Mouse (Mus musculus) heart, embryonic 14.5 days (tissue): ENCODE results near the gene Limd1. TPM values are rescaled to one million over a fixed set of nuclear protein-coding genes. Genes with fewer than 3 reads are reported as not detected.

Experiments
- ATAC-seq: fragments of 200-750 bp; cut with Nextera tagmentation; 2 replicates; pipeline ENCODE4 v1.8.0; 2017; ENCODE audit warnings: low read depth, moderate TSS enrichment; ENCODE audit not compliant: insufficient number of reproducible peaks, insufficient read depth, low FRiP score
- H3K27ac ChIP-seq, 2 experiments: fragments of 200-500 bp in 1 of 2; fragments of 300-500 bp in 1 of 2; sonication (generic) in 1 of 2; replicated peaks in 1 of 2; 2 replicates each; pipeline ENCODE4 v1.5.1; 2012 to 2014; ENCODE audit warnings: low read depth in 2 of 2, low read length in 2 of 2, control low read depth in 1 of 2, mild to moderate bottlenecking in 1 of 2, mixed read lengths in 1 of 2; ENCODE audit not compliant: control insufficient read depth in 1 of 2, insufficient read depth in 1 of 2
- H3K27me3 ChIP-seq: fragments of 300-500 bp; sonication (generic); 2 replicates; pipeline ENCODE4 v1.6.1; 2014; ENCODE audit warnings: mild to moderate bottlenecking, low read length, control low read depth; ENCODE audit not compliant: control insufficient read depth, insufficient read depth
- H3K36me3 ChIP-seq: fragments of 300-500 bp; sonication (generic); 2 replicates; pipeline ENCODE4 v1.6.1; 2014; ENCODE audit warnings: mild to moderate bottlenecking, control low read depth, low read length, mixed read lengths; ENCODE audit not compliant: control insufficient read depth, insufficient read depth
- H3K4me1 ChIP-seq, 2 experiments: fragments of 200-500 bp in 1 of 2; fragments of 300-500 bp in 1 of 2; sonication (generic) in 1 of 2; 2 replicates each; pipeline ENCODE4 v1.6.1; 2012 to 2014; ENCODE audit warnings: low read length in 2 of 2, control low read depth in 1 of 2, mixed read lengths in 1 of 2; ENCODE audit not compliant: control insufficient read depth in 2 of 2, insufficient read depth in 2 of 2
- H3K4me2 ChIP-seq: fragments of 300-500 bp; sonication (generic); 2 replicates; pipeline ENCODE4 v1.6.1; 2014; ENCODE audit warnings: mild to moderate bottlenecking, low read length
- H3K4me3 ChIP-seq, 2 experiments: fragments of 200-500 bp in 1 of 2; fragments of 300-500 bp in 1 of 2; sonication (generic) in 1 of 2; 2 replicates each; pipeline ENCODE4 v1.5.1; 2012 to 2014; ENCODE audit warnings: low read length in 2 of 2, mild to moderate bottlenecking in 2 of 2, control low read depth in 1 of 2, low read depth in 1 of 2, moderate library complexity in 1 of 2; ENCODE audit not compliant: control insufficient read depth in 1 of 2, insufficient read depth in 1 of 2
- H3K9ac ChIP-seq: fragments of 300-500 bp; sonication (generic); 2 replicates; pipeline ENCODE4 v1.6.1; 2014; ENCODE audit warnings: mild to moderate bottlenecking, low read length
- H3K9me3 ChIP-seq: fragments of 300-500 bp; sonication (generic); 2 replicates; pipeline ENCODE4 v1.6.1; 2016; ENCODE audit warnings: low read length, control low read depth; ENCODE audit not compliant: control insufficient read depth
- WGBS: fragments of 180-500 bp; shearing (Covaris S2); extraction: QIAGEN DNeasy Blood & Tissue Kit; methylation state at CpG from one replicate; pipeline ENCODE4 v1.1.7; 2014; 5-methylcytosine and 5-hydroxymethylcytosine counted together
- polyA plus RNA-seq: library from polyadenylated mRNA; unstranded; fragments of >200 nt; fragmentation: Nextera tagmentation; extraction: Ambion mirVana; gene quantifications from 2 replicates; pipeline ENCODE4 v1.2.1, GENCODE M21; 2014

Gene Limd1
- polyA plus RNA-seq, 1 experiment from 2014 or later, result 50.9 TPM

DNA sequence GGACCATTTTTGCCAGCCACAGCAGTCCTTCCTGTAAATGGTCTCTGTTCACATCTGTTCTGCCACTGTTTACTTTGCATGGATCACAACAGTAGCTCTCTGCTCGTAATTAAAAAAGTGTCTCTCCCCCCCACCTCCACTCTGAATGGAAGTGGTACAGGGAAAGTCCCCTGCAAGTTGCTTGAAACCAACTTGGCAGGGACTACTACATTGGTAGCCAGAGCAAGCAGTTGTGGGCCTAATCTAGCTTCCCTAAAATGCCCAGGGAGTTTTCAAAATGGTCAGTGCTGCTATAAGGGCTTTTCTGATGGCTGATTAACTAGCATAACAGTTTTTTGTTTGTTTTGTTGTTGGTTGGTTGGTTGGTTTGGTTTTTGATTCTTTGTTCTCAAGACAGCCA lies 60.6 kb downstream of the Limd1 start:
- no peak overlapping the region for H3K27ac ChIP-seq
- H3K4me3 ChIP-seq, result no peak overlapping the region
- no peak overlapping the region for H3K4me2 ChIP-seq
- H3K4me1 ChIP-seq, result peaks cover 0 to 16% of the 10 kb centered on the region in 2 experiments; a peak in 3 of 4 replicates
- ATAC-seq, result no peak
- 58% methylated on average over 1 of the region's 1 CpGs for WGBS
- no peak overlapping the region for H3K9ac ChIP-seq
- H3K27me3 ChIP-seq, result no peaks in the 10 kb centered on the region
- H3K9me3 ChIP-seq, result no peaks in the 10 kb centered on the region
- peaks cover 18% of the 10 kb centered on the region for H3K36me3 ChIP-seq

DNA sequence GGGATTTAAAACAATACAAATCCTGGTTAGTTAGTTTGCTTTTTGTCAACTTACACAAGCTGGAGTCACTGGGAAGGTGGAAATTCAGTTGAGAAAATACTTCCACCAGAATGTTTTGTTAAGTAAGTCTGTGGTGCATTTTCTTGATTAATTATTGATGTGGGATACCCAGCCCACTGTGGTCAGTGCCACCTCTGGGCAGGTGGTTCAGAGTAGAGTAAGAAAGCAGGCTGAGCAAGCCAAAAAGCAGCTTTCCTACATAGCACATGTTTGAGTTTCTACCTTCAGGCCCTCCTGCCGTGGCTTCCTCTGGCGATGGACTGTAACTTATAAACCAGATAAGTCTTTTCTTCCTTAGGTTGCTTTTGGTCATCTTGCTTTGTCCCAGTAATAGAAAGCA lies 61.3 kb downstream of the Limd1 start:
- H3K4me1 ChIP-seq, result peaks cover 0 to 16% of the 10 kb centered on the region in 2 experiments; a peak in 3 of 4 replicates
- H3K27ac ChIP-seq, result no peak overlapping the region
- no peaks in the 10 kb centered on the region for H3K9me3 ChIP-seq
- H3K4me2 ChIP-seq, result no peak overlapping the region
- 81% methylated on average over 2 of the region's 2 CpGs for WGBS
- H3K4me3 ChIP-seq, result no peak overlapping the region
- H3K36me3 ChIP-seq, result peaks cover 16% of the 10 kb centered on the region
- H3K9ac ChIP-seq, result no peak overlapping the region
- H3K27me3 ChIP-seq, result no peaks in the 10 kb centered on the region
- ATAC-seq, result no peak

DNA sequence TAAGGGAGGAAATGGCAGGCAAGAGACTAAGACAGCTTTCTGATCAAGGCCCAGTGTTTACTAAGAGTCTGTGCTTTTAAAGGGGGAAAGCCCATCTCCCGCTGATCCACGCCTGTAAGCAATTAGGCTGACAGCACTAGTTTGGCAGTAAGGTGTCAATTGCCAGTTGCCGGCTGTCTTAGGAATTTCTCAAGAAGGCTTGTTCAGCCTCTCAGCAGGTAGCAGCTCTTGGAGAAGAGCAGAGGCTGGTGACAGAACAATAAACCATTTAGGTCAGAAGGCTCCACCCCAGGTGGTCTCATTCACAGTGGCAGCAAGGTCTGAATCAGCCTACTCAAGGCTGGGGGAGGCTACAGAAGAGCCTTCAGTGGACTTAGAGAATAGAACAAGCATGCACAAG lies 76.1 kb downstream of the Limd1 start:
- ATAC-seq, result no peak
- no peak overlapping the region for H3K4me2 ChIP-seq
- 0 out of 4 replicates have a peak, but pooled peaks cover 0 to 2% of the 10 kb centered on the region in 2 experiments for H3K4me1 ChIP-seq
- H3K9me3 ChIP-seq, result no peaks in the 10 kb centered on the region
- peaks cover 95% of the 10 kb centered on the region for H3K36me3 ChIP-seq
- no peak overlapping the region for H3K4me3 ChIP-seq
- no peaks in the 10 kb centered on the region for H3K27me3 ChIP-seq
- no peak overlapping the region for H3K9ac ChIP-seq
- H3K27ac ChIP-seq, result no peak overlapping the region
- 49% methylated on average over 3 of the region's 3 CpGs for WGBS

Other genes starting within 250 kb of the Limd1 start
- gene Tmem158, start 217.9 kb upstream of the Limd1 start, polyA plus RNA-seq, result 6.6 and 7.2 TPM in 2 replicates
- gene Lars2, start 111.8 kb upstream of the Limd1 start, polyA plus RNA-seq, result 1,217 and 1,378 TPM in 2 replicates
- 46.2 and 48.2 TPM in 2 replicates for gene Sacm1l, start 51.1 kb downstream of the Limd1 start, polyA plus RNA-seq
- gene Slc6a20b, start 153.9 kb downstream of the Limd1 start, polyA plus RNA-seq, result 0.22 and 0.26 TPM in 2 replicates
- gene Ccr9, start 199.7 kb downstream of the Limd1 start, polyA plus RNA-seq, result 0.19 and 0.20 TPM in 2 replicates
- gene Slc6a20a, start 200.2 kb downstream of the Limd1 start, polyA plus RNA-seq, result not detected in 2 replicates
- 37.3 and 39.3 TPM in 2 replicates for gene Lztfl1, start 239.0 kb downstream of the Limd1 start, polyA plus RNA-seq